Mouse (Mus musculus) frontal cortex, adult 2 months (tissue): ENCODE measurements at regions not wholly inside any gene's neighbourhood (a gene's known extent, or its start where the extent isn't known, plus 50 kb on each side); places are given as distances from the start of the nearest gene placed in this dataset.
A peak's percentile ranks its signal among the peaks of the same experiment; 100 is the strongest.

Experiments used
- DNase-seq, 2 experiments: peaks; one replicate each; pipeline ENCODE4 v3.0.0; 2022; ENCODE audit warnings: low spot score in 1 of 2; ENCODE audit errors: extremely low spot score in 1 of 2

DNA sequence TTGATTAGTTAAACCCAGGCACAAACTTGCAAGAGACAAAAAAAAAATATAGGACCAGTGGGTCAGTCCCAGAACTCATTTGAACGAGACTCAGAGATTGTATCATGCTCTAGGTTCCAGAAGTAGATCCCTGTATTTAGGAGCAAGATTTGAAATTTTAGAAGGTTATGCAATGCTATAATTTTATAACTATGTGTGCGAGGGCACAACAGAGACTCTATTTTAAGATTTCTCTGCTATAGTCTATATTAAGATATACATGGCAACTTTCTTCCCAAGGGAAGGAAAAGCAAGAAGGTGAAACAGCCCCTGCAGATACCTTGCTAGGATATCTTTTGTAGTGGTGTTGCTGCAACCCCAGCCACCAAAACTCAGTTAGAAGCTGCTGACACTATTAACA, 55.7 kb downstream of the Otor start:
- DNase-seq: peak in 1 of 2 experiments; percentile 26

DNA sequence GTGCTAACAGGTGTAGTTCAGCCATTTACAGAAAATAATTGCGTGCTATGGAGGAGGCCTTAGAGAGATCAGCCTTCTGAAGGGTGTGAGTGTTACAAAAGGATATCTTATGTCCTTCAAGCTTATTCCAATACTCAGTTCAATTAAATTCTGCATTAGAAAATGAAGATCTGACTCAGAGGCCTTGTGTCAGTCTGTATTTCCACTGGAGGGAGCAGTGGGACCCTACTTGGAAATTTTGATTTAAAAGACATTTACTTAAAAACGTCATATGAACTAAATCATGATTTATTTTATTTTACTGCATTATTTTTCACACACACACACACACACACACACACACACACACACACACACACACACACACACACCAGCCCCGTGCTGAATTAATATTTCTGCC, 70.9 kb downstream of the Otor start:
- peak in 1 of 2 experiments; percentile 37 for DNase-seq

DNA sequence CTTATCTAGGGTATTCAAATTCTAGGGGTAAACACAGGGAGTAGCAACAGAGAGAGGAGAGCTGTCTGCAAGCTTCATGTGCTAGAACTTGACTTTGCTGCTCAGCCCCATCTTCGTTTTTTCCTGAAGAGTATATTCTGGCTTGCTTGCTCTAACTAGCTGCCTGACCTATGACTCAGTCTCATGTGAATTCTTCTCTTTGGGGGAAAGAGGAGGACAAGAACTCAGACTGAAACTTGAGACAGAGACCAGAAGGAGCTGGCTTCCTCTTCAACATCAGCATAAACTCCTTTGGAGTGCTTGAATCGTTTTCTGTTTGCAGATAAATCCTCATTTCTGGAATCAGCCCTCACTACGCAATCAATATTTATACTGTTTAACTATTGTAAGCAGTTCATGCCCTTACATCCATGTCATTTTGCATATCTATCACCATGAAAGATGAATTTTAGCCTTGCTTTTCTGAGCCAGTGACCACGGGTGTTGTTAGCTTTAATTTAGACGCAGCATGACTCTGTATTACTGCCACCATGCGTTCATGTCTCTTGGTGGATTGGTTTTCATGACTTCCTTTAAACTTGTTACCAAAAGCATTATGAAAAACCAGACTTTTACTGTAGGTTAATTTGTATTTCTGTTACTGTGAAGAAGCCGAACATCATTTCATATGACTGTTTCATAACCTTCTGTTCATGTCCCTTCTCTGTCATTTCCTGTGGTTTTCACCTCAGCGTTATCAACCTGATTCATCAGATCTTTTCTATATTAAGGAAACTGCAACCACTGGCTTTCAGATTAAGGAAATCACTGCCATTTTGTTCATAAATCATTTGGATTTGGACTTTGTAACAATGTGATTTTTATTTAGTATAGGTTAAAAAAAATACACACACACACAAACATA, 86.1 kb downstream of the Otor start:
- no peak for DNase-seq

- DNase-seq: no peak
These were observed 88.5 kb downstream of the Otor start for GRCm38 (mm10) chr2:143166771-143167170.

- DNase-seq: no peak
These were observed 92.4 kb downstream of the Otor start for GRCm38 (mm10) chr2:143170648-143171047.

GRCm38 (mm10) chr2:143184614-143185013, 106.3 kb downstream of the Otor start:
- DNase-seq: peak; percentile 20 to 50

DNA sequence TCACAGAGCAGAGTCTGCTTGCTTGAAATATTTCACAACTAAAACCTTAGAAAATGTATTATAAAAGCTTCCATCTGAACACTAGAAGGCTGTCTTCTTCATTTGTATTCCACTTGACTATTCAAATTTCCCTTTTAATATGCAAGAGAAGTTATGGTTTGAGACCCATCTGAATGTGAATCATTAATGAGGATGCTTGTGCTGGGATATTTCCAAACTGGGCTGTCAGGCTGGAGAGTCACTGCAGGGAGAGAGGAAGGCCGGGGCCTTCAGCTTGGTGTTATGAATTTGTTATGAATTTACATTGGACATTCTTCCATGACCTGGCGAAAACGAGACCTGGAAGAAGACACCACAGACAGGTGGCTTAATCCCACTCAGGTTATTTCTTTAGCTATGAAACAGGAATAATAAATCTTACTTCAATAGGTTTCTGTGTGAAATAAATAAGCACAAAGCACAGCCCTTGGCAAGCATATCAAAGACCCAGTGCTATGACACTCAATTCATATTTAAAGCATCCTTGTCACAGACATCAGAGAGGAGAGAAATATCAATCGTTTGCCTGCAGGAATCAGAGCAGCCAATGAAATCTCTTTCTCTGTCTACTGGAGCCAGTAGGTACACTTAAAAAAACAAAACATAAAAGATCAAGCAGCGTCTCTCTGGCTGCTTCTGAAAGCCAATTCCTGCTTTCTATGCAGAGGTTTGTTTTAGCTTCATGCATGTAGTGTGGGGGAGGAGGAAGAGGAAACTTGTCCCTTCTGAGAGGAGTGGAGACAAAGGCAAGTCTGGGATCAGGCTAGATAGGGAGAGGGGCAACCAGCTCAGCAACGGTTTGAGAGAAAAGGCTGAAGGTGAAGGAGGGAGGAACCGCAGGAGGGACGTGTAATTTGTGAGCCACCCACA, 114.2 kb downstream of the Otor start:
- no peak for DNase-seq

DNA sequence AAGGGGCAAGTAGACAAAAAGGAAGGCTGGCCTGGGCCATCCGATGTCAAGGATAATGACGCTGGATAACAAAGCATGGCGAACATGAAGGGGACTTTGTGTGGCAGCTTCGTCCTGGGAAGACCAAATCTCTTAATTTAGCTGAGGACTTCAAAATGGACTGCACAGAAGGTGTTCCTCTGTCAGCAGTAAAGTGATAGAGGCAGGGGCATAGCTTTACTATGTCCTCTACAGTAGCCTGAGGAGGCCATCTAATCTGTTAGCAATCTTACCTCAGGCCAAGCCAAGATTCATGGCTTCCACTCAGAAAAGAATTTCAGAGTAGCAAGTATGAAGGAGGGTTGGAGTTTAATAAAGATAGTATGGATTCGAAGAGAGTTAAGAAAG, 114.9 kb downstream of the Otor start:
- no peak for DNase-seq

DNA sequence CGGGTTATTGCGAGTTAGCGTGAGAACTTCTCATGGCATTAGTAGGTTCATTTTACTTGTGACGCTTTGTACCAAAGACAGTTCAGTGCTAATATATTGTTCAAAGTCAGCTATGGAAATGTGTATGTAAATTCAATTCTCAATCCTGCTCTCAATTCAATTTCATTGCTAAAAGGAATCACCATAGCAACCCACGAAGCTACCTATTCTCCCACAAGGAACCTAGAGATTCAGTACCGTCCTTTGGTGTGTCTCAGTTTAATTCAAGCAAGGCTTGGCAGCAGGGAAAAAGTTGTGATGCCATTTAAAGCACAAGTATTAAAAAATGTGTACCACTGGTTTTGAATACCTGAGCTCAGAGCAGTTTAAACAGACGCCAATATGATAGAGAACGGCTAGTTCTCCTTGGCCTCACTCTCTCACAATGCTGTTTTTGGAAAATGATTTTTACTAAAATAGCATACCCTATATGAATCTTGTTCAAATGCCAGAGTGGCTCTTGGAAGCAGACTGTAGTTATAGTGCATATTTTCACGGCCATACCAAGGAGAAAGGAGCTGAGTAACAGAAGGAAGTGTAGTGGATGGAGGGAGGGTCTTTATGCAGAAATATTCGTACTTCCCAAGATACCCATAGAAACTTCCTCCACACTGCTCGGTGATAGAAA, 121.4 kb downstream of the Otor start:
- no peak for DNase-seq

DNA sequence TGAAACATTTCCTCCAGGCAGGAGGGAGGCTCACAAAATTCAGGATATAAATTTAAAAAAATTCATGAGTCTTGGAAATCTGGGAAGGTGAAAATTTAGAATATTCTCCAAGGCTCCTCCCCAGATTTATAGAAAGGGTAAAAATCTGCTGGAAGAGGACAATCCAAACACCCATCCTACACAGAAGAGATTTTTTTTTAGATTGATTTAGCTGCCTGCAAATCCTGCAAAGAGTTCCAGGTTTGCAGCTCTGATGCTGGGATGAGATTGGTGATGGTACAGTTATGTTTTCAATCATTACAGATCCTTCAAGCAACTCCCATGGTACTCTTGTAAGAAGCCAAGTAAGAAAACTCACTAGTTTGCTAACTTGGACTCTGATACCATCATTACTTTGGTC, 127.8 kb downstream of the Otor start:
- DNase-seq: no peak

GRCm38 (mm10) chr2:143207191-143207590, 128.9 kb downstream of the Otor start:
- no peak for DNase-seq

DNA sequence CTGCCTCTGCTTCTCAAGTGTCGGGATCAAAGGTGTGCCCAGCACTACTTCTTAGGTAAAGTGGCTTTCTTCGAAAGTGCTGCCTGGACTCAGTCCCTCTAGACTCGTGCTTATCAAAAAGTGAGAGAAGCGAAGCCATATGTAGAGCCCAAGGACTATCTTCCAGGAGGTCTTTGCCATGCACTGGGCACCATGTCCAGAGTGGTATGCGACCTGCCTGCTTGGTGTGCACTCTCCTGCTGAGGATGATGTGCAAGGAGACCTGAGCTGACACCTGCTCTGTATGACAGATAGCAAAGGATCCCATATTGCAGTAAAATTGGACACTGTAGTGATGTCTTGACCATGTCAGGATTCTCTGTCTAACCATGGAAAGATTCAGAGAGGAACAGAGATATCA, 139.0 kb downstream of the Otor start:
- DNase-seq: no peak

- DNase-seq: peak; percentile 84 to 90
These were observed 139.6 kb downstream of the Otor start for GRCm38 (mm10) chr2:143217760-143218358.

DNA sequence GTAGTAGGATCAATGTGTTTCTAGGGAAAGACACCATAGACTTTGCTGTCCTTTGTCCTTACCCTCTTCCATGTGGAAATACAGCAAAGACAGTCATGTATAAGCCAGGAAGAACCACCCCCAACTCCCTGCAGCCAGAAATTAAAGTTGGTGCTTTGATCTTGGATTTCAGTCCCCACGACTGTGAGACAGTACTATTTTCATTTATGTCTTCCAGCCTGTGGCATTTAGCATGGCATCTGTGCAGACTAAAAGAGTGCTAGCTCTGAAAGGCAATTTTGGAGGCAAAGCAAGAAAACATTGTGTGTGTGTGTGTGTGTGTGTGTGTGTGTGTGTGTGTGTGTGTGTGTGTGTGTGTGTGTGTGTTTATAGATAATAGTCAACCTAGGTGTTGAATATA, 144.1 kb downstream of the Otor start:
- DNase-seq: peak; percentile 42 to 51

DNA sequence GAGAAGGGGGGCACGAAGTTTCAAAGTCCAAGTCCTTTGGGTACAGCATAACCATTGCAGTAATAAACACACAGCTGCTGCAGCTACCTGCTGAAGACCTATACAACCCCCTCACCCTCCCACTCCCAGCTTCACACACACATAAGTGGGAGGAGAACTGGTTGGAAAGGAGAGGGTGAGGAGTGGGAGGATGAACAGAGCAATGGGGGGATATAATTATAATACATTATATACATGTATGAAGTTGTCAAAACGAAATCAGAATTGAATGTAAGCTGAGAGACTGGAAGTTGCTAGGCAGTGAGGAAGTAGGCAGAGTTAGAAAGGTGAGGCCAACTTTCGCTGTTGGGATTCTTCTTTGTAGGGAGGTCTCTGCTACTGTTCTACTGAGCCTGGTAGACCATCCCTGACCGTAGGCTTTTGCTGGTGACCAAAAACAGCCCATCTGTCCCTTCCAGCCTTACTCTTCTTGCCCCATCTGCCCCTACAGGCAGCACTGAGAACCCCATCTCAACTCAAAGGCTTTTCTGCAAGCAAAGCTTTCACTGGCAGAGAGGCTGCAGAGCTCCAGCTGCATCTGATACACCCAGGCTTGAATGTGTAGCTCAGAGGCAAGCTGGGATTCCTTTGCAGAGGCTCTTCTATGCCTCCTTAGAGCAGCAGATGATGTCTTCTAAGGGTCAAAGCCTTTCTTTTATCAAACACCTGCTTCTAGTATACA, 146.3 kb downstream of the Otor start:
- no peak for DNase-seq

DNA sequence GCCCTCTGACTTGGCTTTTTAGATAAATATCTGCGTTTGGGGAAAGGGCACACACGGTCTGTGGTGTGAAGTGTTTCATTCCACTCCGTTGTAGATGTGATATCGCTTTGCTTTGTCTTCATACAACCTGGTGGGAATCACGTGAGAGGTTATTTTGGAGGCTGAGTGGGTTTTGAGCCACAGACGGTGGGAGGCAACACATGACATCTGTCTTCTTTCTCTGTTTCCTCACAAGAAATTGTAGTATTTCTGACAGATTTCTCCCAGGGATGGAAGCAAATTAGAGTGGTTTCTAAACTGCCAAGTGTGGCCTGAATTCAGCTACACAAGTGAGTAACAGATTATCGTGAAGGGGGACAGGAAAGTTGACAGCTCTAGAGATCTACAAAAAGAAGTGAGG, 155.5 kb downstream of the Otor start:
- DNase-seq: peak; percentile 49 to 76

DNA sequence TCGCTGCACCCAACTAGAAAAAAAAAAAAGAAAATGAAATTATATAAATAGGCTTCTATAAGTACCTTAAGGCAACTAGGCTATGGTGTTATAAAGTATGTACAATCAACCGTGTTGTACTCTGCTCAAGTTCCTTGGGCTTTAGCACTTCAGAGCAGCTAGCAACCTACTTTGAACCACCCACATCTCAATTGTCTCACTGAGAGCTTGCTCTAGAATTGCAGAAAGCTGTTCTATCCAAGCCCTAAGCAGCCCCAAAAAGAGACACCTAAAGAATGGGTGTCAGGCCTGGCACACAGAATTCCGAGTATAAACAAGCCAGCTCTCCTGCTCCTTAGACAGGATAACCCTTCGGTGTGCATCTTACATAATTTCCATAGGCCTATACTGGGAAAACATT, 162.0 kb downstream of the Otor start:
- DNase-seq: peak; percentile 49 to 66

- DNase-seq: peak in 1 of 2 experiments; percentile 51
These were observed 165.5 kb downstream of the Otor start for GRCm38 (mm10) chr2:143243741-143244140.

- no peak for DNase-seq
These were observed 167.9 kb downstream of the Otor start for GRCm38 (mm10) chr2:143246131-143246665.

DNA sequence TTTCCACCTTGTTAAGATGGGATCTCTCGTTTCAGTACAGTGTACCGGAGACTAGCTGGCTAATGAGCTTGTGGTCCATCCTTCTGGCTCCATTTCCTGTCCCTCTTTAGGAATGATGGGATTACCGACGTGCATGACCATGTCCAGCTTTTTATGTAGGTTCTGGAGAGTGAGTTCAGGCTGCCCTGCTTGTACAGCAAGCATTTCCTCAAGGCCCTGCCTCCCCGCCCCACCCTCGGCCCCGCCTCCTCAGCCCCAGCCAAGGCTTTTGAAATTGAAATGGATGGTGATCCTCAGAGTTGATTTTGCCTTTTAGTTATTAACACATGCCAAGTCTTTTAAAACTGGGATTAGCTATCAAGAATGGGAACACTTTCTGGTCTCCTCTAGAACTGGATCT, 190.8 kb downstream of the Otor start:
- no peak for DNase-seq
